Mouse (Mus musculus): ENCODE results near the gene Arhgap29.

Gene Arhgap29

GRCm38 (mm10) chr3:122009818-122010217, 57.5 kb downstream of the Arhgap29 start:
- no peak for DNase-seq (ENCODE audit: low read depth, low spot score)

DNA sequence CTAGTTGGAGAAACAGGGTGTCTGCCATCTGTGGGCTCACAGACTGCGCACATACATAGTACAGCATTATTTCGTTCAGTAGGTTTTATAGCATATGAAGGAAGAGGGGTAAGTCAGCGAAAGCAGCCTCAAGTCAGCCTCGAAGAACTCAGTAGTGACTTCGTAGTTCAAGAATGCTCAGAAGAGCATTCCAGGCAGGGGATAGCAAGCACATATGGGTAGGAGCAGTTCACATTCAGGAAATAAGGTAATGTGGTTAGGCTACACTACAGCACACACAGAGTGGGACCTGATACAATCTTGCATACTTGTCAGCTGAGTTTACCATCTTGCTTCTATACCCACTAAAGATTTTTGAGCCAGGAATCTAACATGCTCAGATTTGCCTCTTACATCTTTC, 58.0 kb downstream of the Arhgap29 start:
- DNase-seq (ENCODE audit: low read depth, low spot score) = no peak

- peak; percentile 47 for DNase-seq (ENCODE audit: low read depth, low spot score)
Observed at GRCm38 (mm10) chr3:122012464-122012863, 60.1 kb downstream of the Arhgap29 start.

DNA sequence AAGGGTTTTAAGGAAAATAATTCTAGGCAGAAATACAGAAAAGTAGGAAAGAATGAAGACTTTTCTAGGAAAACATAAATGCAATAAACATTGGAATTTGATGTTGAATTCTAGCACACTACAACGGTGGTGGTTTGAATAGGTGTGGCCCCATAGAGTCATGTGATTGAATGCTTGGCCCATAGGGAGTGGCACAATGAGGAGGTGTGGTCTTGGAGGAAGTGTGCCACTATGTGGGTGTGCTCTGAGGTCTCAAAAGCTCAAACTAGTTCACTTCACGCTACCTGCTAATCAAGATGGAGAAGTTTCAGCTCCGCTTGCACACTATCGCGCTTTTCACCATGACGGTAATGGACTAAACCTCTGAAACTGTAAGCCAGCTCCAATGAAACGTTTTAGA, 66.1 kb downstream of the Arhgap29 start:
- no peak for DNase-seq (ENCODE audit: low read depth, low spot score)

GRCm38 (mm10) chr3:122019159-122019558, 66.8 kb downstream of the Arhgap29 start:
- no peak for DNase-seq (ENCODE audit: low read depth, low spot score)

DNA sequence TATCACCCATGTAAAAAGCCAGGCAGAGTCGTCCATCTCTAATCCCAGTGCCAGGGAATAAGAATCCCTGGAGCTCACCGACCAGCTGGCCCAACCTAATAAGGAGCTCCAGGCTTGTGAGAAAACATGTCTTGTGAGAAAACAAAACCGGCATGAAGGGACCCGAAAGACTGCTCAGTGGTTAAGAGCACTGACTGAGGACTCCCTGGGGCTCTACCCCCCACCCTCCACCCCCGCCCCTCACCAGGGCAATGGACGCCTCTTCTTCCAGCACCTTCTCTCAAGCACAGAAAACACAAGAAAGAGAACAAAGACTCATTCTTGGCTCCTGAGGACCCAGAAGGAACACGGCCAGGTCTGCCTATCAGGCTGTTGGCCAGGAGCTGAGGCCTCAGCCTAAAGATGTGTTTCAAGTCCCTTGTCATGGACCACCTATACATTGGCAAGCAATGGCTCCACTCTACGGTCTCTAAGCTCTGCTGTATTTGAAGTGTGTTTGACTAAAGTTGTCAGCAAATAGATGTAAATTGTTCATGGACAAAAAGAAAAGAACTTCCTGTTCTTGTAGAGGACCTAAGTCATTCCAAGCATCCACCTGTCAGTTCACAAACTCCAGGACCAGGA, 68.8 kb downstream of the Arhgap29 start:
- DNase-seq (ENCODE audit: low read depth, low spot score) = no peak

GRCm38 (mm10) chr3:122022355-122022754, 70.0 kb downstream of the Arhgap29 start:
- no peak for DNase-seq (ENCODE audit: low read depth, low spot score)

GRCm38 (mm10) chr3:122026676-122027075, 74.3 kb downstream of the Arhgap29 start:
- DNase-seq (ENCODE audit: low read depth, low spot score) = no peak

- DNase-seq (ENCODE audit: low read depth, low spot score) = no peak
Observed at GRCm38 (mm10) chr3:122027776-122028175, 75.4 kb downstream of the Arhgap29 start.

DNA sequence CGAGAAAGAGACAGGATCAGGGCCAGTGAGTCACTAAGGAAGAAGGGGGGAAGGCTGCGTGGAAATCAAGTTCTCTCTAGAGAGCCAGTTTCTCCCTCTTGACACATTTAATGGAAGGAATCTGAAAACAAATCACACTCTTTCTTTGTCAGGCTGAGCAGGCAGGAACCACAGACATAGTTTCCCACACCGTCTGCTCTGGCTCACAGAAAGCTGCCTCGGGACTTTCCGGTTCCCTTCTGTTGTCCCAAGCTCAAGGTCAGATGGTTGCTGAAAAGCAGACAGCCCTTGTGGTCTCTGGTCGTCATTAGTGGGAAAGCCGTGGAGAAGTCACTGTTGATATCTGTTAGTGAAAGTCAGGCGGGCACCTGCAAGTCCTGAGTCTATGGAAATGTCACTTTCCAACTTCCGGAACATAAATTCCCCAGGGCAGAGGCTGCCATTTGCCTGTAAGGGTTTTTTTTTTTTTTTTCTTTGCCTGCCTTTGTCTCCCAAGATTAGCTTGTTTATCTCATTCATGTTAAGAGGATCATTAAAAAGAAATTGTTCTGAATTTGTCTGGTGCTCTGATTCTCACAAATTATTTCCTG, 81.0 kb downstream of the Arhgap29 start:
- DNase-seq (ENCODE audit: low read depth, low spot score) = no peak

DNA sequence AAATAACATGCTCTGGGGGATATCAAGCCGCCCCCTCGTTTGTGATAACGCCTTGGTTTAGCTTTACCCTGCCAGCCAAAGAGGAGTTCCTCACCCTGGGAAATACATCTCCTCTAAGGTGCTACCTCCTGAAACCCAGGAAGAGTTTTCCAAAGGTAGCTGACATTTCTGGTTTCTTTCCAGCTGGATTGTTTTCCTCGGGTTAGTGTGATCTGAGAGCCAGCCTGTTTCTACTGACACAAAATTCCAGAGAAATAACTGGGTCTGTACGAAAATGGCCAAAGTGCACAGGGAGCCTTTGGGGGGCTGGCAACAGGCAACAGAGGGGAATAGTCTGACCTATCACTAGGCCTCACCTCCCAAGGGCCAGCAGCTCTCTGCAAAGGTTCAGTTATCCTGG, 81.9 kb downstream of the Arhgap29 start:
- no peak for DNase-seq (ENCODE audit: low read depth, low spot score)

- DNase-seq (ENCODE audit: low read depth, low spot score) = no peak
Observed at GRCm38 (mm10) chr3:122035092-122035491, 82.8 kb downstream of the Arhgap29 start.

DNA sequence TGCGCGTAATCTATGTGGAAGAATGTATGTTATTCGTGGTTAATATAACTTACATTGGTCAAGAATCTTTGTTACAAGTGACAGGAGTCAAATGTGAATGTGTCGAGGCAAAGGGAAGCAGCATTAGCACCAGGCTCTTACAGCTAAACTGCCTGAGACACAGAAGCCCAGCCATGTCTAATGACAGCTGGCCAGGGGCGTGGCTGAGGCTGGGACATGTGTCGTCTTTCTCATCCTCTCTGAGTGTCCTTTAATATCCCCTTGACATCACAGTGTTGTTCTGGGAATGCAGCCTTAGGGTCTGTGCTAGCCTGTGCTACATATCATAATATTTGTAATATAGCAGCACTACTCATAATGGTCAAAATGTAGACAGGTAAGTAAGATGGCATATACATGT, 88.2 kb downstream of the Arhgap29 start:
- no peak for DNase-seq (ENCODE audit: low read depth, low spot score)

GRCm38 (mm10) chr3:122043102-122043501, 90.8 kb downstream of the Arhgap29 start:
- DNase-seq (ENCODE audit: low read depth, low spot score) = no peak

DNA sequence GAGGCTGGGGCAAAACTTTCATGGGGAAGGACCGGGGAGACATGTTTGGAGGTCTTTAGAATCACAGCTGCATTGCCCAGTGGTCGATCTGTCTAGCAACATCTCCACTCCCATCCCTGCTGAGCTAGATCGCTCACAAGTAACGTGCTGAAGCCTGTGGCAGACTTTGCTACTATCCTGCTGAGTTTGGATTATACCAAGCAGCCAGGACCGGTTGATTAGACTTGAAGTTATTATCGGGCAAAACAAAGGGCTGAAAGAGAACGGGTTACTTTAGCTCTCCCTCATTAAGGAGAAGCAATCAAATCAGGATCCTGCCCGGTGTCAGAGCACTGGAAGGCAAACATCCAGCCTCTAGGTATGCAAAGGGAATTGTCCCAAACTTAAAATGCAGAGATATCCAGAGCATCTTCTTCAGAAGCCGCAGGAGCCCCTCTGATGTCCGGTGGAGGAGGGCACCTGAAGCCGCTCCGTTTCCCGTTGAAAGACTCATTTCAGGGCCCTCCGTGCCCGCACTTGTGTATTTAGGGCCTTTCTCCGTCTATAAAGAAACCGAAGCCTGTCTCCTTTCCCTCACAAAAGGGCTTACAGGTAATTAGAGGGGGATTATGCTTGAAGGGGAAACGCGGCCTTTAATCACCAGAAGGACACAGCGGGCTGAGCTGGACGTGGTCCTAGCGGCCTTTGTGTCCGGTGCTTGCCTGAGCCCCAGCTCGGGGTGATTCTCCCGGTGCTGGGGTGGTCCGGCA, 91.6 kb downstream of the Arhgap29 start, which contains the start of gene Abca4:
Gene Abca4, plus strand, starts transcription at position 645 of the 749 bp plus-strand sequence.
- no peak for DNase-seq (ENCODE audit: low read depth, low spot score)

DNA sequence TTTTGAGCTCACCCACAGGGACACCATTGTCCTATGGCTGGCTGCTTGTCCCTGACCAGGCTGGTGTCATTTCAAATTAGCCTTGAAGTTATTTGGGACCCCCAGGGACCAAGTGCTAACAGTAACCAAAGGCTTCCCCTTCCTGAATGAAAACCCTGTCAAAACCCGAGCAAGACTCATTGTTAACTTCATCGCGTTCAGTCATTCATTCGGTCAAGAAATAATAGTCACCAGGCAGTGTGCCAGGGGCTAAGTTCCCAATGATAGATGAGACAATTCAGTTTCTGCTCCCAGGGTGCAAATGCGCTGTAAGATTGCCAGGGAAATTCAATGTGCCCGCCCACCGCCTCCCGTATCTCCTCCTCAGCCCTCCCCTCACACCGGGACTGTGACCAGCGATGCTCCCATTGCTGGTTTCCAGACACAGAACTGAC, 93.9 kb downstream of the Arhgap29 start:
- DNase-seq (ENCODE audit: low read depth, low spot score) = peak; percentile 46

DNA sequence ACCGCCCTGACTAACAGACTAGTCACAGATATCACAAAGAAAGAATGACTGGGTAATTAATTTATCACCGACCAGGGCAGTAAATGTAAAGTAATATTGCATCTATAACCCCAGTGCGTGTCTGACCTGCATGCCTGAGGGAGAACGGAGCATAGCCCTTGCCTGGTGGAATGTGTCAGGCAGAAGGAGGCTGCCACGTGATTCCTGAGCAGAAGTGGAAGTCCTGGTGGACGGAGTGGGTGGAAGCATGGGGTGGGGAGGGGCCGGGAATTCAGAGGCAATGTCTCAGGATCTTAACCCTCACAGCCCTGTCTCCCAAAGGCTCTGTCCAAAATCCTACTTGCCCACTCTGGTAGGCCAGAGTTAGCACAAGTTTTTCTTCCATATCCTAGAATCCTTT, 95.1 kb downstream of the Arhgap29 start:
- DNase-seq (ENCODE audit: low read depth, low spot score) = no peak

DNA sequence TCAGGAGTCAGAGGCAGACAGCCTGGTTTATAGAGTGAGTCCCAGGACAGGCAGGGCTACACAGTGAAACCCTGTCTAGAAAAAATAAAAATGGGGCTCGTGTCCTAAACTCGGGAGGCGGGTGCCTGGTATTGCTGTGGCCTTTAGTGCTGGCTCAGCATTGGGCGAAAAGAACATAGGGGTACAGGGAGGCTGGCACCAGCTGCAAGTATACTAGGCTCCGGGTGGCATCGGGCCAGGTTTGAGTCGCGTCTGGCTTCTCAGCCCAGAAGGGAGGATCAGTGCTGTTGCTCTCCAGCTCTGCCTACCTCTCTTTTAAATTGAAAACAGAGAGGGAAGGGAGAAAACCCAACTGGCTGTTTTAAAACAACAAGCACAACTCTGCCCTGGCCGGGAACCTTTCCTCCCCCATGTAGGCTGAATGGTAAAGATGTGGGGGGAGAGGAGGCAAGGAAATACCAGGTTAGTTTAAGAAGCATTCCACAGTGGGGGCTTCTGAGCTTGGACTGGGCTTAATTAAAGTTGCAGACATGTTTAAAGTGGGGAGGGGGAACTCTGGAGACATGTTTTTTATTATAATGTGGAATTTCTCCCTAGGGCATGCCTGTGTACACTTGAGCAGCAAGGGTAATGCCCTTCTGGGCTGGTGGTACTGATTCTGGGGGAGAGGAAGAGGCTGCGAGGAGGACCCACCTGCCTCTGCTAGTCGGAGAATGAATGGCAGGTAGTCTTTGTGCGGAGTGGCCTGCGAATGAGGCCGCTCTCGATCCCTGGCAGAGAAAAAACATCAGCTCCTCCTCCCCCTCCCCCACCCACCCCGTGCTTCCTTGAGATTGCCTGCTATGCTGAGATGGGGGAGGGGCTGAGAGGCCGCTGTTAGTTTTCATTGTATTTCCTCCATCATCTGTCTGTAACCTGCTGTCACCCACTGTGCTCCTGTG, 95.8 kb downstream of the Arhgap29 start:
- peak; percentile 36 for DNase-seq (ENCODE audit: low read depth, low spot score)

DNA sequence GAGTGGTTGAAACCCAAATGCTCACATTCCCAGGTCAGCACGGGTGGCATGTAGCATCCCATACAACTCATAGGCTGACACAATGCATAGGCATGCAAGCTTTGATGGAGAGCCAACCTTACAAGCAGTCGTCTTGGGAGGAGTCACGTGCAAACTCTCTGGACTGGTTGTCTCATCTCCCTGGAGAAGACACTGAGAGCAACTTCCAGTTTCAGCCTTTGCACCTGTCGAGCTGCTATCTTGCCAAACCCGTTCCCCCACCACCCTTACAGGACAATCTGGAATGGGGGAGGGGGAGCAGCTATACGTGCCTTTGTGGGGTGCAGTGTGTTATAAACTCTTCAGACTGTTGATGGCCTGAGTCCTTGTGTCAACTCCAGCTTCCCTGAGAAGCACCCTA, 96.8 kb downstream of the Arhgap29 start:
- DNase-seq (ENCODE audit: low read depth, low spot score) = no peak

DNA sequence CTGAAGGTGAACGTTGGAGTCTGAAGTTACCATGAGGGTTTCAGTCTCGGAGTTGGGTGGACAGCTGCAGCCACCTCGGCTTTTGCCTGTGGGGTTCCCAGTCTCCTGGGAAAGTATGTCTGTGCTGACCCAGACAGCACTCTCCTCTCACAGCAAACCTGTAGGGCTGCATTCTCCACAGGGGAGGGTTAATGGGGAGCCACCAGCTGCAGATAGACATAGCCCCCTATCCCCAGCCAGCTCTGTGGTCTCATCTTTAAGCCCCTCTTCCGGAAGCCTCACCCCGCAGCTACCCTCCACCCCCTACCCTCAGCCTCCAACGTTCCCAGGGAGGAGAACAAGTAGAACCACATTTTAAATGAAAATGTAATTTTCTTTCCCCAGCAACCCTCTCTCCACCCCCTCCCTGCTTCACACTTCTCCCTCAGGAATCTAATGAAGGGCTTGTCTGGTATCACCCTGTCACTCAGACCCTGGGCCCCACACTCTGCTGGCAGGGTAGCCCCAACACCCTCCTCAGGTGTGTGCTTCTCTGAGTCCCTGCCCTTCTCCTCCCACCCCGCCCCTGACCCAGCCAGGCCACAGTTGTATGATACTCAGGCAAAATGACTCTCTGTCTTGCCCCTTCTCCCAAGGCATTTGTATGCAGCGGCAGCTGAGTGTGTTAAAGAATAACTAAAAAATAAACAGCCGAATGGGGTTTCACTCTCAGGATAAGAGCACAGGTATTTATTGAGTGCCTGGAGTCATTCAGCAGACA, 106.3 kb downstream of the Arhgap29 start:
- no peak for DNase-seq (ENCODE audit: low read depth, low spot score)

DNA sequence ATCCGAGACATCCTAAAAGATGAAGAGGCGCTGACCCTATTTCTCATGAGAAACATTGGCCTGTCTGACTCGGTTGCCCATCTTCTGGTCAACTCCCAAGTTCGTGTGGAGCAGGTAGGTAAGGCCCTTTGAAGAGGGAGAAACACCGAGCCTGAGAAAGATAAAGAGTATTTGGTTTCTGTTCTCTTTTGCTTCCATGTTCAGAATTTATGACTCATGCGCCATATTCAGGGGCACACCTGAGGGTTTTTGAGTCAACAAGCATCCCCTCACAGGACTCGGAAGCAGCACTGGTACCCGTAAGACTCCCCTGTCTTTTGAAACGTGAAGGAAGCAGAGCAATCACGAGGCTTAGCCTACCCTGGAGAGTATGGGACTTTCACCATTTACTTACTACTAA, 110.2 kb downstream of the Arhgap29 start:
- DNase-seq (ENCODE audit: low read depth, low spot score) = no peak
